Mouse (Mus musculus) left cerebral cortex, postnatal 10 days (tissue): ENCODE results near the gene Tmppe. TPM values are rescaled to one million over a fixed set of nuclear protein-coding genes. Genes with fewer than 3 reads are reported as not detected.
"Not testable (repeated sequence)": the region's sequence is repeated elsewhere in the genome, so short reads cannot be mapped to it uniquely, and the experiment has no call there.

Experiments
- DNase-seq, 2 experiments: peaks; one replicate each; pipeline ENCODE4 v3.0.0; 2021 to 2022; ENCODE audit warnings: low spot score in 2 of 2, mixed read lengths in 1 of 2; ENCODE audit errors: extremely low spot score in 1 of 2
- intact Hi-C: fragments of 180-260 bp; cut with DNase I; formaldehyde crosslinking; loops from one replicate; pipeline ENCODE4 v1.15.1; 2025
- total RNA-seq, 2 experiments: library from RNA; stranded (reverse); gene quantifications; 2 replicates each; pipeline ENCODE4 v1.2.3; 2021

Gene Tmppe
- total RNA-seq, 2 experiments from 2014 or later = 9.4 to 10.0 TPM

GRCm38 (mm10) chr9:114389905-114390748 is 10.8 kb upstream of the Tmppe start, which contains the start of gene Crtap:
TSS of gene Crtap (minus strand) at chr9:114390675.
- intact Hi-C loops = loop anchor here (10.0 kb wide), 1 partner anchor 395 kb away; no protein-coding TSS in a partner anchor
- peak in 1 of 2 experiments; percentile 76 for DNase-seq

- DNase-seq = no peak
- intact Hi-C loops = no loop called here
Observed at GRCm38 (mm10) chr9:114390749-114391075, 10.2 kb upstream of the Tmppe start.

- intact Hi-C loops, DNase-seq: not testable (repeated sequence)
Observed at GRCm38 (mm10) chr9:114394136-114394535, 6.8 kb upstream of the Tmppe start.

GRCm38 (mm10) chr9:114394677-114395076 is 6.2 kb upstream of the Tmppe start:
- no peak for DNase-seq
- intact Hi-C loops = no loop called here

- no peak for DNase-seq
- intact Hi-C loops = no loop called here
Observed at GRCm38 (mm10) chr9:114395258-114395657, 5.6 kb upstream of the Tmppe start.

- DNase-seq = no peak
- intact Hi-C loops = no loop called here
Observed at GRCm38 (mm10) chr9:114399680-114400079, 1.2 kb upstream of the Tmppe start.

- intact Hi-C loops = no loop called here
- DNase-seq = no peak
Observed at GRCm38 (mm10) chr9:114400588-114400948, 337 bp upstream of the Tmppe start.

DNA sequence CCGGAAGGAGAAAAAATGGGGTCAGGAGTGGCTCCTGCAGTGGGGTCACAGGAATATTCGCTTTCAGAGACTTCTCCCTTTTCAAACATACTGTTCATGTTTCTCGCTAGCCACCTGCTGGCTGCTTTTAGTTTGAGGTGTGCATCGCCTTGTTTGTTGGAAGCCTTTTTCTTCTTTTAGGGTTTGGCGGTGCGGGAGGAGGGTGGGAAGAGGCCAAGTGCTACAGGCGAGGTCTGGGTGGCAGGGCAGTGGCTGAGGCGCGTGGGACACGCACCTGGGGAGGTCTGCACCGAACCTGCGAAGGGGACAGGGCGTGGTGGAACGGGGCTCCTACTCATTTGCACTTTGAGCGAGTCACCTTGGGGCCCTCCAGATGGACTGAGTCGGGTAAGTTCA is 778 bp downstream of the Tmppe start:
- DNase-seq = no peak

DNA sequence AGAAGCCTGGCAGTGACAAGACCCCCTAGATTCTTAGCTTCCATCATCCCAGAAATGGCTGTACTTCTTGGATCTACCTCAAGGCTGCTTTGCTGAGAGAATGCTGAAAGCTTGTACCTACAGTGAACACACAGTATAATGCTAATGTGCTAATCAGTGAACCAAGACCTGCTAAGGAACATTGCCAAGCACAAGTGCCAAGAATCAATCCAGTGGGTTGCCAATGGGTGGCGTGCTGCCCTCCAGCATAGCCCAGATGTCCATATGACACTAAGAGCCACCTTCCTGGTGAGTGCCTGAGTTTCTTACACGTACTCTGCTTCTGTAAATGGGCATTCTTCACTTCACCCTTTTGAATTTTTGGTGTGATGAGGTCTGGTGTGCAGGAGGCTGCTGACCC is 6.8 kb downstream of the Tmppe start:
- intact Hi-C loops = no loop called here
- no peak for DNase-seq

More for the DNA sequence above, 778 bp downstream of the Tmppe start:
- intact Hi-C loops = no loop called here

DNA sequence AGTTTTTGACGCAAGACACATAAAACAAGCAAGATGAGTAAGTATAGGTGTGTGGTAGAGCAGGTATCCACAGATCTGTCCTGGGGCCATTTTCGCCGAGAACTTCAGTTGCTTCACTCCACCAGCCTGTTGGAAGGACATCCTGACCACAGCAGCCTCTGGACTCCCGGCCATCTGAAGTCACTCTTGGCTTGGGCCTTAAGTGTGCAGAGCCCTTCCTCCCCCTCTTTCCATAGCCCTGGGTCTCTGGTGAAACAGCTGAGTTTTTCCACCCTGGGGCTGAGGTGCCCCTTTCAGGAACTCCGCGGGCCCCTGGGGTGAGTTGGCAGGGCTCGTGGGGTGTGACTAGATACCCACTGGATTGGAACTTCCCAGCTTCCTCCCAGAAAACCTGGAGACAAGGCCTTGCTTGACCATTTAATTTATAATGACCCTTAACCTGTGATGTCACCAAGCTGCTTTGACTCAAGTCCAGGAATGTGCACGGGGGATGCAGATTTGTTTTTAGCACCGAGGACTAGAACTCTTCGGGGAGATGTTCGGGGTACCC is 9.5 kb downstream of the Tmppe start:
- DNase-seq = no peak
- intact Hi-C loops = no loop called here

DNA sequence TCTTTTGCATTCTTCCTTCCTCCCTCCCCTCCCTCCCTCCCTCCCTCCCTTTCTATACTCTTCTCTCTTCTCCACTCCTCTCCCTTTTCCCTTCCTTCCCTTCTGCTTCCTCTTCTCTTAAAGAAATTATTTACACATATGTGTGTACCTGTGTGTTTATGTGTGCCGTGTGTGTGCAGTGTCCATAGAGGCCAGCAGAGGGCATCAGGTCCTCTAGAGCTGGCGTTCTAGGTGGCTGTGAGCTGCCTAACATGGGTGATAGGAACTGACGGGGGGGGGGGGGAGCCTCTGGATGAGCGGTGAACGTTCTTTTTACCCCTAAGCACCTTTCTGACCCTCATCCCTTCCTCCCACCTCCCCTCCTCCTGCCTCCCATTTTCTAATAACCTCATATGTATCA is 10.4 kb downstream of the Tmppe start:
- intact Hi-C loops = no loop called here
- no peak for DNase-seq

DNA sequence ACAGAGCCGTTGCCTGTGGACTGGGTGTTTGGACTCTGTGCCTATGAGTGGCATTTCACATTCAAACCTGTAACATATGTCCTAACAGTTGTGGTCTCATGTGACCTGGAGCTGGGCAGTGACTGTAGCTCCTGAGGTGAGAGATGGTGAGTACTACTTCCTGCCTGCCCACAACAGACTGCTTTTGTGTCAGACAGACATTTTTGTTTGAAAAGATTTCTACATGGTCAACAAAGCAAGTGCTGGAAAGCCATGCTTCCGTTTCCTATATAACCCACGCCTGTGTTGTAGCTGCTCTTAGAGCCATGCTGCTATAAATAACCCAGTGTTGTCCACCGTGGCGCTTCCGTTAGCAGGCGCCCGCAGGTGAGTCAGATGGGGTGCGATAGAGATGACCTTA is 11.5 kb downstream of the Tmppe start:
- no peak for DNase-seq
- intact Hi-C loops = no loop called here

DNA sequence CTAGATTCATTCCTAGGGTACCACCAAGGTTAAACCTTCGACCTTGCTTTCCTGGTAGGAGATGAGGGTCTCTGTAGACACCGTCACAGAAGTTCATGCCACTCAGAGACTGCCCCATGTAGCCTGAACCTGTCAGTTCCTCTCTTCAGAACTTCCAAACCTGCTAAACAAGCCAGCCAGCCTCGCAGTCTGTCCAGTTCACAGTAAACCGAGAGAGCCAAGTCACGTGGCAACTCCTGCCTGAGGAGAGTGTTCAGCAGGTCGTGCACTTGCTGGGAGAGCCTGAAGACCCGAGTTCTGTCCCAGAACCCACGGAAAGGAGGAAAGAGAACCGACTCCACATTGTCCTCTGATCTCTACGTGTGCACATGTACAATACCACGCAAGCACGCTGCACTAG is 13.0 kb downstream of the Tmppe start:
- intact Hi-C loops = no loop called here
- no peak for DNase-seq

DNA sequence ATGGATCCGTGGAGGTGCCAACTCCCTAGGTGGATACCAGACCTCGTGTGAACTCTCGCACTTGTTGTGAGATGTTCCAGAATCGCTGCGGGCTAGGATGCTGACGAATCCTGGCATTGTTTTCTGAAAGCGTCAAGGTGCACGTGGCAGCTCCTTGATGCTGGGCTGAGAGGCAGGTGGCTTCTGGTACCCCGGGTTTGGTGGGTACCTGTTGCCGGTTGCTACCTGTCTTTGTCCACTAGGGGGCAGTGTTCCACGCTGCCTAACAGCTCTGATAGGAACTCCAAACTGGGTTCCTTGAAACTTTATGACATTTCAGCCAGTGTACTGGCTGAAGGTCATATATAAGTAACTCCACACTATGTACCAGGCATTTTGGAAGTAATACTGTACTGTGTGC is 14.8 kb downstream of the Tmppe start:
- intact Hi-C loops = loop anchor here (5.0 kb wide), 2 partner anchors 82 to 167 kb away; no protein-coding TSS in a partner anchor
- DNase-seq = peak; percentile 25 to 51

DNA sequence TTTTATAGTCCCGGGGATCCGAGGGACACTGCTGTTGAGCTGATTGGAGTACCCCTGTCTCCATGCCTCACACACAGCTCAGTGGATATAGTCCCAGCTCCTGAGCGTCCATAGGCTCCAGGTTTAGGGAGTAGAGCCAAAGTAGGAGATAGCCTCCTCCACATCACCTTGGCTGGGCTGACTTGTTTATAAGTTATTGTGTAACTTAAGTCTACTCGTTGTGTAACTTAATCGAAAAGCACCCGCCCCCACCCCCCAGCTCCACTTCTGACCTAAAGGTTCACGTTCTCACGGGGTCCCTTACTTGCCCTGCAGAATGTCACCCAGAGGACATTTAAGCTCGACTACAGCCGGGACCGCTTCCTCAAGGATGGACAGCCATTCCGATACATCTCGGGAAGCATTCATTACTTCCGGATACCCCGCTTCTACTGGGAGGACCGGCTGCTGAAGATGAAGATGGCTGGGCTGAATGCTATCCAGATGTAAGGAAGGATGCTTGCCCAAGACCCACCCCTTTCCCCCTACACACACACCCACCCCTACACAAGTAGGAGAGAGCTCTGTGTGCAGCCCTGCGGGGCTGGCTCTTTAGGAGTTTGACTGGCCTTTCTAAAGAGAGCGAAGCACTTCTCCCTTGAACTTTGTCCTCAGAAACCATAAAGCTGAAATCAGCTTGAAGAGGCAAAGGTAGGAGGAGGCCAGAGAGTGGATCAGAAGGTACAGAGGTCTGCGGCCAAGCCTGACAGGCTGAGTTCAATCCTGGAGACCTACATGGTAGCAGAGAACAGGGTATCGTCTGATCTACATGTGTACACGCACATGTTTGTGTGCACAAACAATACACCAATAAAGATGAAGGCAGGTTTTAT is 16.0 kb downstream of the Tmppe start:
- intact Hi-C loops = loop anchor here (5.0 kb wide), 2 partner anchors 80 to 165 kb away; no protein-coding TSS in a partner anchor
- DNase-seq = no peak

- DNase-seq = no peak
Observed at GRCm38 (mm10) chr9:114418187-114418586, 17.3 kb downstream of the Tmppe start.

GRCm38 (mm10) chr9:114420443-114420842 is 19.5 kb downstream of the Tmppe start:
- no peak for DNase-seq

More at GRCm38 (mm10) chr9:114418187-114418586, 17.3 kb downstream of the Tmppe start:
- intact Hi-C loops = loop anchor here (5.0 kb wide), 2 partner anchors 79 to 164 kb away; no protein-coding TSS in a partner anchor

DNA sequence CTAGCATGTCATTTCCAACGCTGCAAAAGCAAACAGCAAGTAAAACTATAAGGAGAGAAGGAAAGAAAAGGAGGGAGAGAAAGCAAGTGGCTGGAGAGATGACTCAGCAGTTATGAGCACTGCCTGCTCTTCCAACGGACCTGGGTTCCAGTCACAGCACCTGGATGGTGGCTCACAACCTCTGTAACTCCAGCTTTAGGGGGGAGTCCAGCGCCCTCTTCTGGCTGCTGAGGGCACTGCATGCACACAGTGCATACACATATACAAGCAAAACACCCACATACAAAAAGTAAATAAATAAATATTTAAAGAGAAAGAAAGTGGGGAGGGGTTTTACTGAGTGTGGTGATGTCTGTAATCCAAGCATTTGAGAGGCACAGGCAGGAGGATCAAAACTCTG is 20.1 kb downstream of the Tmppe start:
- no peak for DNase-seq
- intact Hi-C loops = no loop called here

More at GRCm38 (mm10) chr9:114420443-114420842, 19.5 kb downstream of the Tmppe start:
- intact Hi-C loops = no loop called here

- intact Hi-C loops = no loop called here
- no peak for DNase-seq
Observed at GRCm38 (mm10) chr9:114421797-114422196, 20.9 kb downstream of the Tmppe start.
